Mouse (Mus musculus) limb, embryonic 13.5 days (tissue): Measurements from ENCODE around the gene Ly6g6f. TPM values are rescaled to one million over a fixed set of nuclear protein-coding genes. Genes with fewer than 3 reads are reported as not detected.
"Not testable (repeated sequence)": the region's sequence is repeated elsewhere in the genome, so short reads cannot be mapped to it uniquely, and the experiment has no call there.

Experiments used
- ATAC-seq: fragments of 200-750 bp; cut with Nextera tagmentation; 2 replicates; pipeline ENCODE4 v1.8.0; 2017; ENCODE audit warnings: low read depth, moderate number of reproducible peaks, moderate TSS enrichment; ENCODE audit not compliant: low FRiP score
- H3K27ac ChIP-seq: fragments of 300-500 bp; sonication (generic); 2 replicates; pipeline ENCODE4 v1.5.1; 2015; ENCODE audit warnings: inconsistent platforms, mild to moderate bottlenecking, moderate library complexity
- H3K27me3 ChIP-seq: fragments of 300-500 bp; sonication (generic); 2 replicates; pipeline ENCODE4 v1.6.1; 2015; ENCODE audit warnings: mild to moderate bottlenecking, inconsistent platforms
- H3K36me3 ChIP-seq: fragments of 300-500 bp; sonication (generic); 2 replicates; pipeline ENCODE4 v1.6.1; 2015; ENCODE audit warnings: inconsistent platforms, mild to moderate bottlenecking, moderate library complexity
- H3K4me1 ChIP-seq: fragments of 300-500 bp; sonication (generic); 2 replicates; pipeline ENCODE4 v1.6.1; 2015; ENCODE audit warnings: inconsistent platforms
- H3K4me2 ChIP-seq: fragments of 300-500 bp; sonication (generic); replicated peaks from 2 replicates; pipeline ENCODE4 v1.6.1; 2015; ENCODE audit warnings: inconsistent platforms, mild to moderate bottlenecking, moderate library complexity
- H3K4me3 ChIP-seq: fragments of 300-500 bp; sonication (generic); 2 replicates; pipeline ENCODE4 v1.5.1; 2015; ENCODE audit warnings: moderate library complexity, mild to moderate bottlenecking, inconsistent platforms
- H3K9ac ChIP-seq: fragments of 300-500 bp; sonication (generic); 2 replicates; pipeline ENCODE4 v1.6.1; 2015; ENCODE audit warnings: mild to moderate bottlenecking, inconsistent platforms
- H3K9me3 ChIP-seq: fragments of 300-500 bp; sonication (generic); 2 replicates; pipeline ENCODE4 v1.6.1; 2016; ENCODE audit warnings: inconsistent platforms
- WGBS: fragments of 180-500 bp; shearing (Covaris S2); methylation state at CpG from one replicate; pipeline ENCODE4 v1.1.7; 2015; 5-methylcytosine and 5-hydroxymethylcytosine counted together
- polyA plus RNA-seq: library from polyadenylated mRNA; unstranded; fragments of >200 nt; fragmentation: Nextera tagmentation; extraction: Ambion mirVana; gene quantifications from 2 replicates; pipeline ENCODE4 v1.2.1, GENCODE M21; 2015

The Ly6g6f gene
- polyA plus RNA-seq, 1 experiment from 2014 or later: 0.17 TPM

- Histone ChIP-seq H3K36me3 (peaks cover 27% of the 10 kb centered on the region), H3K4me1 (peaks cover 46% of the 10 kb centered on the region)
- H3K4me2 ChIP-seq, H3K9ac ChIP-seq, H3K4me3 ChIP-seq, H3K27ac ChIP-seq, ATAC-seq, H3K9me3 ChIP-seq, H3K27me3 ChIP-seq: not testable (repeated sequence)
- 94% methylated on average over 12 of the region's 12 CpGs for WGBS
Measured at GRCm38 (mm10) chr17:35124261-35124896, 39.0 kb upstream of the Ly6g6f start.

- Histone ChIP-seq H3K4me1 (peaks cover 43% of the 10 kb centered on the region), H3K36me3 (peaks cover 31% of the 10 kb centered on the region)
- not testable (repeated sequence) for H3K9me3 ChIP-seq, H3K27me3 ChIP-seq, H3K9ac ChIP-seq, H3K4me3 ChIP-seq, H3K27ac ChIP-seq, ATAC-seq, H3K4me2 ChIP-seq
- WGBS: 90% methylated on average over 9 of the region's 9 CpGs
Measured at GRCm38 (mm10) chr17:35123287-35123686, 37.9 kb upstream of the Ly6g6f start.

GRCm38 (mm10) chr17:35121871-35122303 is 36.5 kb upstream of the Ly6g6f start, which contains the start of gene Csnk2b:
Gene Csnk2b (minus strand): TSS chr17:35122053.
- WGBS: 0% methylated on average over 19 of the region's 19 CpGs
- no peak for ATAC-seq
- Histone ChIP-seq H3K9me3 (no peaks in the 10 kb centered on the region), H3K27me3 (no peaks in the 10 kb centered on the region), H3K27ac (peak within 1 kb of the TSS; percentile 94), H3K4me3 (peak within 1 kb of the TSS; percentile 93), H3K9ac (peak within 1 kb of the TSS; percentile 98), H3K4me2 (peak within 1 kb of the TSS; percentile 92), H3K36me3 (peaks cover 37% of the 10 kb centered on the region), H3K4me1 (peaks cover 32% of the 10 kb centered on the region)

- Histone ChIP-seq H3K4me1 (peaks cover 28% of the 10 kb centered on the region), H3K27me3 (no peaks in the 10 kb centered on the region), H3K36me3 (peaks cover 42% of the 10 kb centered on the region), H3K9me3 (no peaks in the 10 kb centered on the region), H3K4me2 (peak within 1 kb of the TSS; percentile 92), H3K4me3 (peak within 1 kb of the TSS; percentile 93), H3K27ac (peak within 1 kb of the TSS; percentile 94), H3K9ac (peak within 1 kb of the TSS; percentile 98)
- WGBS: under 1% methylated on average over 45 of the region's 50 CpGs
- ATAC-seq: peak; percentile 96
Measured at GRCm38 (mm10) chr17:35121143-35121799, 35.9 kb upstream of the Ly6g6f start, which contains the start of gene Gpank1. Gene Gpank1 (plus strand): TSS chr17:35121455.

- no peak for ATAC-seq
Measured at GRCm38 (mm10) chr17:35120745-35121142, 35.3 kb upstream of the Ly6g6f start.

GRCm38 (mm10) chr17:35115046-35116019 is 29.9 kb upstream of the Ly6g6f start, which contains the start of gene Ly6g5b:
Gene Ly6g5b (minus strand): TSS chr17:35115428.
- H3K9me3 ChIP-seq: no peaks in the 10 kb centered on the region
- H3K27ac ChIP-seq: no peak within 1 kb of the TSS
- no peak within 1 kb of the TSS for H3K4me3 ChIP-seq
- H3K27me3 ChIP-seq: no peaks in the 10 kb centered on the region
- ATAC-seq: no peak
- WGBS: 81% methylated on average over 8 of the region's 8 CpGs
- no peak within 1 kb of the TSS for H3K9ac ChIP-seq
- H3K4me2 ChIP-seq: no peak within 1 kb of the TSS
- H3K4me1 ChIP-seq: peaks cover 9% of the 10 kb centered on the region
- H3K36me3 ChIP-seq: peaks cover 47% of the 10 kb centered on the region

More at GRCm38 (mm10) chr17:35120745-35121142, 35.3 kb upstream of the Ly6g6f start:
- Histone ChIP-seq H3K9ac (peak overlapping the region; percentile 98), H3K4me1 (peaks cover 28% of the 10 kb centered on the region), H3K4me3 (peak overlapping the region; percentile 93), H3K4me2 (peak overlapping the region; percentile 92), H3K36me3 (peaks cover 47% of the 10 kb centered on the region), H3K27ac (peak overlapping the region; percentile 74), H3K27me3 (no peaks in the 10 kb centered on the region), H3K9me3 (no peaks in the 10 kb centered on the region)
- WGBS: under 1% methylated on average over 33 of the region's 33 CpGs

GRCm38 (mm10) chr17:35111774-35112173 is 26.4 kb upstream of the Ly6g6f start:
- Histone ChIP-seq H3K27me3 (no peaks in the 10 kb centered on the region), H3K4me2 (no peak overlapping the region), H3K4me1 (no peaks in the 10 kb centered on the region), H3K4me3 (no peak overlapping the region), H3K9ac (no peak overlapping the region), H3K36me3 (peaks cover 25% of the 10 kb centered on the region), H3K9me3 (no peaks in the 10 kb centered on the region), H3K27ac (no peak overlapping the region)
- ATAC-seq: no peak
- 80% methylated on average over 9 of the region's 9 CpGs for WGBS

- no peak within 1 kb of the TSS for H3K4me2 ChIP-seq
- H3K9ac ChIP-seq: no peak within 1 kb of the TSS
- peaks cover 13% of the 10 kb centered on the region for H3K36me3 ChIP-seq
- no peaks in the 10 kb centered on the region for H3K27me3 ChIP-seq
- no peak within 1 kb of the TSS for H3K4me3 ChIP-seq
- no peak for ATAC-seq
- WGBS: 76% methylated on average over 6 of the region's 6 CpGs
- no peaks in the 10 kb centered on the region; the same call in 1 of the 2 replicates for H3K4me1 ChIP-seq
- no peak within 1 kb of the TSS for H3K27ac ChIP-seq
- no peaks in the 10 kb centered on the region for H3K9me3 ChIP-seq
Measured at GRCm38 (mm10) chr17:35108097-35108496, 22.7 kb upstream of the Ly6g6f start, which contains the start of gene Ly6g5c. Gene Ly6g5c (plus strand): TSS chr17:35108279.

GRCm38 (mm10) chr17:35106522-35106921 is 21.1 kb upstream of the Ly6g6f start:
- no peaks in the 10 kb centered on the region for H3K27me3 ChIP-seq
- 72% methylated on average over 3 of the region's 3 CpGs for WGBS
- H3K9me3 ChIP-seq: no peaks in the 10 kb centered on the region
- H3K4me3 ChIP-seq: no peak overlapping the region
- H3K9ac ChIP-seq: no peak overlapping the region
- no peak for ATAC-seq
- no peak overlapping the region for H3K4me2 ChIP-seq
- H3K36me3 ChIP-seq: peaks cover 29% of the 10 kb centered on the region
- H3K4me1 ChIP-seq: no peaks in the 10 kb centered on the region; the same call in 1 of the 2 replicates
- no peak overlapping the region for H3K27ac ChIP-seq

- Histone ChIP-seq H3K4me2 (peak overlapping the region; percentile 32; the same call in 1 of the 2 replicates), H3K36me3 (peaks cover 35% of the 10 kb centered on the region), H3K9ac (no peak overlapping the region; the same call in 1 of the 2 replicates), H3K27me3 (no peaks in the 10 kb centered on the region), H3K4me3 (no peak overlapping the region), H3K9me3 (no peaks in the 10 kb centered on the region), H3K4me1 (no peaks in the 10 kb centered on the region; the same call in 1 of the 2 replicates), H3K27ac (no peak overlapping the region)
- no peak for ATAC-seq
- 28% methylated on average over 13 of the region's 13 CpGs for WGBS
Measured at GRCm38 (mm10) chr17:35105740-35106389, 20.5 kb upstream of the Ly6g6f start.

GRCm38 (mm10) chr17:35104754-35105153 is 19.3 kb upstream of the Ly6g6f start:
- Histone ChIP-seq H3K9ac (peak overlapping the region; percentile 31; the same call in 1 of the 2 replicates), H3K27ac (no peak overlapping the region; the same call in 1 of the 2 replicates), H3K4me3 (no peak overlapping the region), H3K4me2 (no peak overlapping the region), H3K4me1 (no peaks in the 10 kb centered on the region; the same call in 1 of the 2 replicates), H3K27me3 (no peaks in the 10 kb centered on the region), H3K36me3 (peaks cover 46% of the 10 kb centered on the region), H3K9me3 (no peaks in the 10 kb centered on the region)
- 81% methylated on average over 6 of the region's 6 CpGs for WGBS
- ATAC-seq: no peak
